Mouse (Mus musculus) MEL (cell line): ENCODE measurements around the gene Ccdc86. TPM values are rescaled to one million over a fixed set of nuclear protein-coding genes. Genes with fewer than 3 reads are reported as not detected.

Source experiments
- DNase-seq: peaks from one replicate; pipeline ENCODE4 v3.0.0; 2011; ENCODE audit warnings: low read depth, low spot score
- H3K27ac ChIP-seq: 2 replicates; pipeline ENCODE4 v1.5.1; 2012; ENCODE audit warnings: low read depth, mild to moderate bottlenecking, control low read depth, low read length, moderate library complexity; ENCODE audit not compliant: control insufficient read depth
- H3K27me3 ChIP-seq, 2 experiments: fragments of 150-350 bp in 1 of 2; sonication (generic) in 1 of 2; 2 replicates each; pipeline ENCODE4 v1.6.1; 2012; ENCODE audit warnings: low read length in 2 of 2, mild to moderate bottlenecking in 2 of 2, improper control_type of control experiment in 1 of 2, moderate library complexity in 1 of 2; ENCODE audit not compliant: insufficient read depth in 2 of 2, control insufficient read depth in 1 of 2
- H3K36me3 ChIP-seq, 2 experiments: 2 replicates each; pipeline ENCODE4 v1.6.1; 2012 to 2014; ENCODE audit warnings: low read length in 2 of 2, improper control_type of control experiment in 1 of 2, inconsistent platforms in 1 of 2, mild to moderate bottlenecking in 1 of 2; ENCODE audit not compliant: insufficient read depth in 2 of 2, control insufficient read depth in 1 of 2
- H3K4me1 ChIP-seq, 2 experiments: fragments of 150-350 bp in 1 of 2; sonication (generic) in 1 of 2; 2 replicates each; pipeline ENCODE4 v1.6.1; 2012; ENCODE audit warnings: low read length in 2 of 2, improper control_type of control experiment in 1 of 2, mild to moderate bottlenecking in 1 of 2; ENCODE audit not compliant: insufficient read depth in 2 of 2, control insufficient read depth in 1 of 2
- H3K4me3 ChIP-seq, 2 experiments: fragments of 150-350 bp in 1 of 2; sonication (generic) in 1 of 2; 2 replicates each; pipeline ENCODE4 v1.5.1; 2012; ENCODE audit warnings: low read depth in 2 of 2, low read length in 2 of 2, mild to moderate bottlenecking in 2 of 2, moderate library complexity in 2 of 2, control low read depth in 1 of 2, improper control_type of control experiment in 1 of 2; ENCODE audit not compliant: control insufficient read depth in 1 of 2, insufficient read depth in 1 of 2
- H3K79me2 ChIP-seq: 2 replicates; pipeline ENCODE4 v1.6.1; 2012; ENCODE audit warnings: mild to moderate bottlenecking, low read length, moderate library complexity; ENCODE audit not compliant: control insufficient read depth, poor library complexity, insufficient read depth
- H3K9ac ChIP-seq: 2 replicates; pipeline ENCODE4 v1.6.1; 2012; ENCODE audit warnings: low read depth, mild to moderate bottlenecking, control low read depth, low read length, moderate library complexity; ENCODE audit not compliant: control insufficient read depth, poor library complexity, severe bottlenecking
- H3K9me3 ChIP-seq: fragments of 150-350 bp; sonication (generic); replicated peaks from 2 replicates; pipeline ENCODE4 v1.6.1; 2012; ENCODE audit warnings: mild to moderate bottlenecking, low read length, improper control_type of control experiment, moderate library complexity; ENCODE audit not compliant: insufficient read depth
- BHLHE40 ChIP-seq: IDR thresholded peaks from 2 replicates; pipeline ENCODE4 v1.6.1; 2012; ENCODE audit warnings: low read depth, mild to moderate bottlenecking, inconsistent platforms, low read length, improper control_type of control experiment, borderline replicate concordance
- CHD2 ChIP-seq: IDR thresholded peaks from 2 replicates; pipeline ENCODE4 v1.6.1; 2011; ENCODE audit warnings: low read length, improper control_type of control experiment
- ELF1 ChIP-seq: IDR thresholded peaks from 2 replicates; pipeline ENCODE4 v1.6.1; 2014; ENCODE audit warnings: low read depth, mild to moderate bottlenecking, inconsistent platforms, low read length, improper control_type of control experiment, moderate library complexity
- EP300 ChIP-seq, 2 experiments: IDR thresholded peaks; 2 replicates each; pipeline ENCODE4 v1.6.1; 2011; ENCODE audit warnings: improper control_type of control experiment in 2 of 2, low read length in 2 of 2, low read depth in 1 of 2, mild to moderate bottlenecking in 1 of 2
- ETS1 ChIP-seq: IDR thresholded peaks from 2 replicates; pipeline ENCODE4 v1.6.1; 2012; ENCODE audit warnings: low read depth, mild to moderate bottlenecking, inconsistent platforms, low read length, improper control_type of control experiment, moderate library complexity
- HCFC1 ChIP-seq: IDR thresholded peaks from 2 replicates; pipeline ENCODE4 v1.6.1; 2012; ENCODE audit warnings: low read depth, mild to moderate bottlenecking, inconsistent platforms, low read length, improper control_type of control experiment, moderate library complexity
- JUND ChIP-seq: IDR thresholded peaks from 2 replicates; pipeline ENCODE4 v1.6.1; 2011; ENCODE audit warnings: low read depth, mild to moderate bottlenecking, improper control_type of control experiment, low read length
- MAX ChIP-seq: IDR thresholded peaks from 2 replicates; pipeline ENCODE4 v1.6.1; 2011; ENCODE audit warnings: low read length, improper control_type of control experiment
- MXI1 ChIP-seq: IDR thresholded peaks from 2 replicates; pipeline ENCODE4 v1.6.1; 2011; ENCODE audit warnings: mild to moderate bottlenecking, low read depth, low read length, improper control_type of control experiment
- MYB ChIP-seq: IDR thresholded peaks from 2 replicates; pipeline ENCODE4 v1.6.1; 2011; ENCODE audit warnings: mild to moderate bottlenecking, low read depth, low read length, improper control_type of control experiment
- POLR2AphosphoS2 ChIP-seq: IDR thresholded peaks from 2 replicates; pipeline ENCODE4 v1.6.1; 2011; ENCODE audit warnings: low read length, improper control_type of control experiment
- UBTF ChIP-seq: IDR thresholded peaks from 2 replicates; pipeline ENCODE4 v1.6.1; 2012; ENCODE audit warnings: low read depth, mild to moderate bottlenecking, inconsistent platforms, low read length, improper control_type of control experiment, moderate library complexity, borderline replicate concordance; ENCODE audit not compliant: insufficient read depth
- USF1 ChIP-seq: IDR thresholded peaks from 2 replicates; pipeline ENCODE4 v1.6.1; 2014; ENCODE audit warnings: low read depth, mild to moderate bottlenecking, inconsistent platforms, low read length, improper control_type of control experiment, moderate library complexity
- ZNF384 ChIP-seq: IDR thresholded peaks from 2 replicates; pipeline ENCODE4 v1.6.1; 2012; ENCODE audit warnings: low read depth, mild to moderate bottlenecking, inconsistent platforms, low read length, improper control_type of control experiment
- polyA plus RNA-seq, 2 experiments: library from polyadenylated mRNA; stranded (reverse) in 1 of 2; unstranded in 1 of 2; fragments of >175 nt in 1 of 2; fragments of >200 nt in 1 of 2; gene quantifications; 2 replicates each; pipeline versions ENCODE4 v1.2.1 to v1.2.4; 2012; ENCODE audit warnings: low replicate concordance in 2 of 2, low read depth in 1 of 2; ENCODE audit not compliant: insufficient read length in 2 of 2, insufficient read depth in 1 of 2, missing spikeins in 1 of 2
- total RNA-seq: library from RNA; depleted of rRNA; stranded (reverse); fragments of 300-350 nt; gene quantifications from 2 replicates; pipeline ENCODE4 v1.2.3, GENCODE M21; 2012

The Ccdc86 gene
- total and polyA plus RNA-seq, 3 experiments: 29.5 to 50.9 TPM; not detected in 1

DNA sequence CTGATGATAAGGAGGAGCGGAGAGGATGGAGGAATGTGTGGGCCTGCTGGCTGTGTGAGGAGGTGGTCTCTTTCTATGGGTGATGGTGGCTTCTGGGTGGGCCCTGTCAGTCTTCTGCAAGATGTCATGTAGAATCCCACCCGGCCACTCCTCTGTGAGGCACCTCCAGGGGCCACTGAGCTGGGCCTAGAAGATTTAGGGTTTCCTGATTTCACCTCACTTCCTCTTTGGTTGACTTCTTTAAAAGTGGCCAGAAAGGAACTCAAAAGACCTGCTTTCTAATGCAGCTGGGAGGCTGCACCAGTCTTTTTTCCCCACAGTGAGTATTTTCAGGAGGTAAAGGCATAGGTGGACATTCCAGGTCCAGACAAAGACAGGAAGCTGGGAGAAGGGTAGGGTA, 18.4 kb downstream of the Ccdc86 start:
- Histone ChIP-seq H3K9ac (no peak overlapping the region), H3K4me1 (peaks cover 0 to 10% of the 10 kb centered on the region in 2 experiments; a peak in 1 of 4 replicates)
- TF ChIP-seq MYB: no peak
- no peak for TF ChIP-seq BHLHE40
- no peak for TF ChIP-seq MXI1
- TF ChIP-seq, all 39 proteins: peak for 0

DNA sequence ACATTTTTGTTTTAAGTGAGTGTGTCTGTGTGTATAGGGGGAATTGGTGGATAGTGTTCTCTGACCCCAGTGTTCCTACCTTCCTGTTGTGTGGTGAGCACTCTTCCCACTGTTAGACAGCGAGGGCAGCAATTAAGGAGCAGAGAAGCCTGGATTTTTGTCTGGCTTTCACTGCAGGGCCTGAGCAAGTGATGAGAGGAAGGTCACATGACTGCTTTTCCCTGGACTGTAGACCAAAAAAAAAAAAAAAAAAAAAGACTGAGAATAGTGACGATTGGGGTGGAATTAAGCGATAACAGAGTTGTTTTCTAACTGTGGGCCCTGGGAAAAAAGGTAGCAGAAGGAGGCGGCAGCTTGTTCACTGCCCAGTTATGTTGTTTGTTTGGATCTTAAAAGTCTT, 22.4 kb downstream of the Ccdc86 start:
- peaks cover 0 to 2% of the 10 kb centered on the region in 2 experiments; a peak in 1 of 4 replicates for H3K4me1 ChIP-seq
- no peaks in the 10 kb centered on the region for H3K9me3 ChIP-seq
- H3K79me2 ChIP-seq: no peaks in the 10 kb centered on the region
- no peak for DNase-seq
- no peak overlapping the region for H3K9ac ChIP-seq
- H3K27me3 ChIP-seq: peaks cover 2 to 7% of the 10 kb centered on the region in 2 experiments
- H3K27ac ChIP-seq: no peak overlapping the region
- TF ChIP-seq HCFC1 (no peak), MAX (no peak), ZNF384 (peak; percentile 47), USF1 (peak; percentile 40; the same call in 1 of the 2 replicates), ETS1 (no peak), POLR2AphosphoS2 (no peak), UBTF (no peak)
- no peak overlapping the region for H3K4me3 ChIP-seq
- H3K36me3 ChIP-seq: no peaks in the 10 kb centered on the region

More for the DNA sequence above, 18.4 kb downstream of the Ccdc86 start:
- Histone ChIP-seq H3K4me3 (no peak overlapping the region), H3K79me2 (no peaks in the 10 kb centered on the region), H3K27ac (no peak overlapping the region), H3K36me3 (no peaks in the 10 kb centered on the region), H3K27me3 (peaks cover 2 to 4% of the 10 kb centered on the region in 2 experiments; a peak in 3 of 4 replicates), H3K9me3 (no peaks in the 10 kb centered on the region)
- no peak for DNase-seq

DNA sequence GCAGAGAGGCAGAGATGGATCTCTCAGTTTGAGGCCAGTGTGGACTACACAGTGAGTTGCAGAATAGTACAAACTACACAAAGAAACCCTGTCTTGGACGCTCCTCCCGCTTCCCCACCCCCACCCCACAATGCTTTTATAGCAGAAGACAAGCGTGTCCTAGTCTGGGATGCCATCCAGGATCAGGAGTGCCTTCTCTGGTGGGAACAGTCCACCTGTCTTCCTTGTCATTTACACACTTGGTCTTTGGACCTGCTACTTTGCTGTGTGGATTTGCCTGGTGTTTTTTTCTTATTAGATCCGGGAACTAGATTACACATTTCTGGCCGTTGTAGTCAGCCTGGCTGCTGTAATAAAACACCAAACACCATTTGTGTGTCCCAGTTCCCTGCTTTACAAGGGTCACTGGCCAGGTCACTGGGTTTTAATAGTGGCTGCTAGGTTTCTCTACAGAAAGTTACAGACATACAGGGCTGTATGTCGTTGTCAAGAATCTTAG, 22.9 kb downstream of the Ccdc86 start:
- no peak for DNase-seq
- H3K4me3 ChIP-seq: no peak overlapping the region
- H3K27me3 ChIP-seq: peaks cover 2 to 7% of the 10 kb centered on the region in 2 experiments
- no peaks in the 10 kb centered on the region for H3K79me2 ChIP-seq
- H3K9ac ChIP-seq: no peak overlapping the region
- no peaks in the 10 kb centered on the region for H3K9me3 ChIP-seq
- TF ChIP-seq CHD2 (no peak), EP300 (IDR thresholded peaks at IDR 0.05; ENCODE audit: low read depth in 1 of 2, low read length in 2 of 2) (no peak), ELF1 (no peak), JUND (no peak)
- TF ChIP-seq, all 39 proteins: peak for 0
- no peaks in the 10 kb centered on the region for H3K36me3 ChIP-seq
- H3K4me1 ChIP-seq: no peaks in the 10 kb centered on the region
- H3K27ac ChIP-seq: no peak overlapping the region
